Mouse (Mus musculus) urinary bladder, postnatal 14 days (tissue): ENCODE data around the gene Stab2.
A peak's percentile ranks its signal among the peaks of the same experiment; 100 is the strongest.

Source experiments
- DNase-seq: peaks from one replicate; pipeline ENCODE4 v3.0.0; 2021; ENCODE audit warnings: low spot score

The Stab2 gene

GRCm38 (mm10) chr10:87007385-87008214 is at the start of gene Stab2:
Gene Stab2 (minus strand): TSS chr10:87008025.
- no peak for DNase-seq

- no peak for DNase-seq
Observed at GRCm38 (mm10) chr10:87051714-87052113, 43.9 kb upstream of the Stab2 start.

GRCm38 (mm10) chr10:87049179-87049578 is 41.4 kb upstream of the Stab2 start:
- DNase-seq: no peak

GRCm38 (mm10) chr10:87046931-87047468 is 39.2 kb upstream of the Stab2 start:
- DNase-seq: no peak

- DNase-seq: no peak
Observed at GRCm38 (mm10) chr10:87046469-87046868, 38.6 kb upstream of the Stab2 start.

- no peak for DNase-seq
Observed at GRCm38 (mm10) chr10:87045273-87045672, 37.4 kb upstream of the Stab2 start.

GRCm38 (mm10) chr10:87041265-87041664 is 33.4 kb upstream of the Stab2 start:
- DNase-seq: no peak

- DNase-seq: no peak
Observed at GRCm38 (mm10) chr10:87039800-87040199, 32.0 kb upstream of the Stab2 start.

- DNase-seq: no peak
Observed at GRCm38 (mm10) chr10:87039340-87039739, 31.5 kb upstream of the Stab2 start.

- DNase-seq: no peak
Observed at GRCm38 (mm10) chr10:87037062-87037461, 29.2 kb upstream of the Stab2 start.

GRCm38 (mm10) chr10:87036271-87036703 is 28.5 kb upstream of the Stab2 start:
- no peak for DNase-seq

GRCm38 (mm10) chr10:87035866-87036265 is 28.0 kb upstream of the Stab2 start:
- DNase-seq: no peak

GRCm38 (mm10) chr10:87032768-87033167 is 24.9 kb upstream of the Stab2 start:
- DNase-seq: no peak

- DNase-seq: peak; percentile 86
Observed at GRCm38 (mm10) chr10:87024884-87025283, 17.1 kb upstream of the Stab2 start.

GRCm38 (mm10) chr10:87020711-87021110 is 12.9 kb upstream of the Stab2 start:
- peak; percentile 43 for DNase-seq

- DNase-seq: no peak
Observed at GRCm38 (mm10) chr10:87018876-87019275, 11.1 kb upstream of the Stab2 start.

GRCm38 (mm10) chr10:87016151-87016692 is 8.4 kb upstream of the Stab2 start:
- DNase-seq: peak; percentile 63

GRCm38 (mm10) chr10:87015403-87015802 is 7.6 kb upstream of the Stab2 start:
- DNase-seq: no peak

- no peak for DNase-seq
Observed at GRCm38 (mm10) chr10:87014391-87014965, 6.7 kb upstream of the Stab2 start.

- DNase-seq: no peak
Observed at GRCm38 (mm10) chr10:87012087-87012486, 4.3 kb upstream of the Stab2 start.

- DNase-seq: no peak
Observed at GRCm38 (mm10) chr10:87008215-87008499, 332 bp upstream of the Stab2 start.

- DNase-seq: no peak
Observed at GRCm38 (mm10) chr10:86992238-86992976, 15.4 kb downstream of the Stab2 start.
